Mouse (Mus musculus) frontal cortex, postnatal 36 days (tissue): ENCODE data around the gene Cdkn3.
"Not testable (repeated sequence)": the region's sequence is repeated elsewhere in the genome, so short reads cannot be mapped to it uniquely, and the experiment has no call there.

Source experiments
- DNase-seq, 2 experiments: peaks; one replicate each; pipeline ENCODE4 v3.0.0; 2022; ENCODE audit warnings: low spot score in 2 of 2

Cdkn3 gene

GRCm38 (mm10) chr14:46760355-46761029 lies at the start of gene Cdkn3:
Cdkn3 (plus strand) TSS chr14:46760541.
- peak; percentile 82 to 89 for DNase-seq

GRCm38 (mm10) chr14:46718483-46718922 lies 41.8 kb upstream of the Cdkn3 start:
- no peak for DNase-seq

- peak in 1 of 2 experiments; percentile 14 for DNase-seq
Measured at GRCm38 (mm10) chr14:46722031-46722430, 38.3 kb upstream of the Cdkn3 start.

- DNase-seq = peak in 1 of 2 experiments; percentile 15
Measured at GRCm38 (mm10) chr14:46723828-46724227, 36.5 kb upstream of the Cdkn3 start.

GRCm38 (mm10) chr14:46724941-46725340 lies 35.4 kb upstream of the Cdkn3 start:
- DNase-seq = no peak

GRCm38 (mm10) chr14:46725743-46726142 lies 34.6 kb upstream of the Cdkn3 start:
- no peak for DNase-seq

GRCm38 (mm10) chr14:46734262-46734661 lies 26.1 kb upstream of the Cdkn3 start:
- DNase-seq = no peak

GRCm38 (mm10) chr14:46734761-46735455 lies 25.4 kb upstream of the Cdkn3 start:
- DNase-seq = no peak

- no peak for DNase-seq
Measured at GRCm38 (mm10) chr14:46736366-46736765, 24.0 kb upstream of the Cdkn3 start.

GRCm38 (mm10) chr14:46737346-46737745 lies 23.0 kb upstream of the Cdkn3 start:
- DNase-seq = not testable (repeated sequence)

- DNase-seq = no peak
Measured at GRCm38 (mm10) chr14:46742674-46743073, 17.7 kb upstream of the Cdkn3 start.

GRCm38 (mm10) chr14:46745413-46745812 lies 14.9 kb upstream of the Cdkn3 start:
- DNase-seq = no peak

- DNase-seq = not testable (repeated sequence)
Measured at GRCm38 (mm10) chr14:46754371-46754770, 6.0 kb upstream of the Cdkn3 start.

- DNase-seq = no peak
Measured at GRCm38 (mm10) chr14:46755851-46756250, 4.5 kb upstream of the Cdkn3 start.

- DNase-seq = no peak
Measured at GRCm38 (mm10) chr14:46757736-46758135, 2.6 kb upstream of the Cdkn3 start.

- DNase-seq = no peak
Measured at GRCm38 (mm10) chr14:46759970-46760354, 379 bp upstream of the Cdkn3 start.

GRCm38 (mm10) chr14:46761186-46761585 lies 845 bp downstream of the Cdkn3 start:
- DNase-seq = no peak

- DNase-seq = no peak
Measured at GRCm38 (mm10) chr14:46767116-46767515, 6.8 kb downstream of the Cdkn3 start.

GRCm38 (mm10) chr14:46770036-46770435 lies 9.7 kb downstream of the Cdkn3 start:
- no peak for DNase-seq

- DNase-seq = no peak
Measured at GRCm38 (mm10) chr14:46778756-46779155, 18.4 kb downstream of the Cdkn3 start.

GRCm38 (mm10) chr14:46779217-46779616 lies 18.9 kb downstream of the Cdkn3 start:
- no peak for DNase-seq

- DNase-seq = no peak
Measured at GRCm38 (mm10) chr14:46781086-46781485, 20.7 kb downstream of the Cdkn3 start.

GRCm38 (mm10) chr14:46782187-46782828 lies 22.0 kb downstream of the Cdkn3 start:
- no peak for DNase-seq
